Mouse (Mus musculus): ENCODE results near the gene Sumo2.
"Not testable (repeated sequence)": the region's sequence is repeated elsewhere in the genome, so short reads cannot be mapped to it uniquely, and the experiment has no call there.

Sumo2 gene

GRCm38 (mm10) chr11:115481553-115482259 lies 54.4 kb downstream of the Sumo2 start:
- no peak for DNase-seq

- DNase-seq, result no peak
Measured at GRCm38 (mm10) chr11:115478296-115478938, 57.7 kb downstream of the Sumo2 start.

GRCm38 (mm10) chr11:115477388-115477787 lies 58.7 kb downstream of the Sumo2 start:
- not testable (repeated sequence) for DNase-seq

GRCm38 (mm10) chr11:115476630-115477029 lies 59.4 kb downstream of the Sumo2 start:
- not testable (repeated sequence) for DNase-seq

GRCm38 (mm10) chr11:115475758-115476237 lies 60.3 kb downstream of the Sumo2 start:
- DNase-seq, result no peak

GRCm38 (mm10) chr11:115475025-115475757 lies 60.9 kb downstream of the Sumo2 start, which contains the start of gene Armc7:
Armc7 (plus strand) TSS chr11:115475667.
- peak; percentile 98 for DNase-seq

- DNase-seq, result peak; percentile 99
Measured at GRCm38 (mm10) chr11:115473626-115474275, 62.3 kb downstream of the Sumo2 start.

All from lung, postnatal 36 days (tissue).